Mouse (Mus musculus): ENCODE data around the gene Klc2. TPM values are rescaled to one million over a fixed set of nuclear protein-coding genes. Genes with fewer than 3 reads are reported as not detected.
A peak's percentile ranks its signal among the peaks of the same experiment; 100 is the strongest.

The Klc2 gene
- polyA plus RNA-seq, 1 experiment from 2014 or later = 28.1 TPM

GRCm38 (mm10) chr19:5062041-5062440 is 56.3 kb downstream of the Klc2 start:
- ATAC-seq (ENCODE audit: insufficient number of reproducible peaks, insufficient read depth, low FRiP score, low TSS enrichment, low read depth) = no peak

DNA sequence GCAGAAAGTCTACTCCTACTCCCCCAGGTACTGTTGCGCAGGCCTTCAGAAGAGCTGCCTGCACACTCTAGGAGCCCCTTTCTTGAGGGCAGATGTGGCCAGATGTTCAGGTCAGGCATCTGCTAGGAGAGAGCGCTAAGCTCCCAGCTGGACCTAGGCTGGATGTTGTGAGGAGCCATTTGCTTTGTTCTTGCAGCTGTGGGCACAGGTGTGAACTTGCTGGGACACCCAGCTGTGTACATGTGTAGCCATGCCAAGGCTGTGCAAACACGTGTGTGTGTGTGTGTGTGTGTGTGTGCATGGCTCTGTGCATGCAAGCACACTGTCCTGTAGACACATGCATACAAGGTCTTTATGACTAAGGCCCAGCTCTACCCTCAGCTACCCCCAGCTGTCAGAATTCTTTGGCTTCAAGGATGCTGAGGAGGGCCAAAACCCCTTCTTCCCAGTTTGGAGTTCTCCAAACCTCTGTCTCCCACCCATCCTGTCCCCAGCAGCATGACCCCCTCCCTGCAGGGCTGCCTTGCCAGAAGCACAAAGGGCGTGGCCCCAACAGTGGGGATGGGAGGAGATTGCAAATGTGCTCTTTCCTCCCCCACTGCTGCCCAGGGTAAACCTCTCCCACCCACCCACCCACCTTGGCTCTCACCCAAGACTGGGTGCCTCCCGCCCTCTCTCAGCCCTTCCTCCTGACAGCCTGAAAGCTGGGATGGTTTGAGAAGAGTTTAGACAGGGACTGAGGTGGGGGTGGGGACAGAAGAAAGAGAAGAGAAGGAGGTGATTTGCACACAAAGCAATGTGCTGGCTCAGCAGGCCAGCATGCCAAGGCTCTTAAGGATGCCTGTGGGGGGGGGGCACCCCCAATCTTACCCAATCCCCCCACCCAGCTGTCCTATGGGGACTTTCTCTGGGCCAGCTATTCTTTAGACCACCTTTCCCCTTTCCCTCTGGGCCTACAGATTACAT is 57.7 kb downstream of the Klc2 start:
- H3K4me1 ChIP-seq (replicated peaks) = peaks cover 59% of the 10 kb centered on the region
- no peak for ATAC-seq (ENCODE audit: insufficient number of reproducible peaks, insufficient read depth, low FRiP score, low TSS enrichment, low read depth)

More at GRCm38 (mm10) chr19:5062041-5062440, 56.3 kb downstream of the Klc2 start:
- Histone ChIP-seq H3K27me3 (no peaks in the 10 kb centered on the region), H3K27ac (no peak overlapping the region), H3K36me3 (no peaks in the 10 kb centered on the region), H3K4me1 (replicated peaks) (peaks cover 54% of the 10 kb centered on the region), H3K9ac (replicated peaks) (no peak overlapping the region), H3K9me3 (no peaks in the 10 kb centered on the region), H3K4me2 (no peak overlapping the region), H3K4me3 (replicated peaks) (no peak overlapping the region)
- 81% methylated on average over 5 of the region's 5 CpGs for whole genome bisulfite sequencing

DNA sequence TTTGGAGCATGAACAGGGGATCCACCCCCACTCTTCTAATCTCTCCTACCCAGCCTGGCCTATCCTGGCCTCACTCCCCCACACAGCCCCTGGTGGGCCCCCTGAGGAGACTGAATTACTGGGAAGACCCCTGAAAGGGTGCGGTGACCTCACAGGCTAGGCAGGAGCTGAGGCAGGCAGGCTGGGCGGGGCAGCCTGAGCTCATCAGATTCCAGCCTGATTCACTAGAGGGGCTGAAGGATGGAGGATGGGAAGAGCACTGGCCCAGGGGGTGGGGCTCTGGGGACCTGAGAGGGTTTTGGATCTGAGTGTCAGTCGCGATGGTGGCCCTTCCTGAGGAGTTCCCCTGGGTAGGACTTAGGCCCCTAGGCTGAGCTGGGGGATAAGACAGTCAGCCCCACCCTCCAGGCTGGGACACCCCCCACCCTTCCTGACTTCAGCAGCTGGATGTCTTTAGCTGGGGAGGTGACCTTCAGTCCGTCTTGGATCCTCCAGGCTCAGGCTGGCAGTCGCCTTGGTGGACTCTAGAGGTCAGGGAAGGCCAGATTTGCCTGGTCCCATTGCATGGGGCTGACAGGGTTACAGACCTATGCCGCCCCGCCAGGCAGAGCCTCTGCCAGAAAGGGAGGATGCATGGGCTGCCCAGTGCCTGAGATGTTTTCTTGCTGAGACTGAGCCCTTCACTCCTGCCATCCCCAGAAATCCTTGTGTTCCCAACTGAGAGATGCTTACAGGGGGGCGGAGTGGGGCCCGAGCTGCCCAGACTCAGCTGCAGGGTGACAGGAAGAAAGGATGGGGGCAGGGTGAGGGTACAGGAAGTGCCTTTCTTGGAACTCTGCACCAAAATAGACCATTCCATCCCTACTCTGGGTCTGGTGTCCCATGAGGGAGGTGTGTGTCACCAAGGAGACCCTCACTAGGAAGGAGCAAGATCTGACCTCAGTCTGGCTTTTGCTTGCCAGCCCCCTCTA is 59.3 kb downstream of the Klc2 start:
- Histone ChIP-seq H3K4me3 (replicated peaks) (no peak overlapping the region), H3K36me3 (no peaks in the 10 kb centered on the region), H3K9ac (replicated peaks) (0 out of 2 replicates have a peak overlapping the region, but pooled peaks have one; percentile 40), H3K27ac (peak overlapping the region; percentile 45), H3K9me3 (no peaks in the 10 kb centered on the region), H3K27me3 (peaks cover under 1% of the 10 kb centered on the region), H3K4me1 (replicated peaks) (peaks cover 47% of the 10 kb centered on the region), H3K4me2 (no peak overlapping the region)
- 15% methylated on average over 10 of the region's 10 CpGs for WGBS
- 0 out of 2 replicates have a peak, but pooled peaks have one; percentile 27 for ATAC-seq (ENCODE audit: insufficient number of reproducible peaks, insufficient read depth, low FRiP score, low TSS enrichment, low read depth)

More for the DNA sequence above, 57.7 kb downstream of the Klc2 start:
- Histone ChIP-seq H3K27ac (peak overlapping the region; percentile 70; the same call in 1 of the 2 replicates), H3K9ac (replicated peaks) (no peak overlapping the region), H3K27me3 (no peaks in the 10 kb centered on the region), H3K9me3 (no peaks in the 10 kb centered on the region), H3K4me2 (no peak overlapping the region), H3K36me3 (no peaks in the 10 kb centered on the region), H3K4me3 (replicated peaks) (no peak overlapping the region)
- WGBS = 29% methylated on average over 5 of the region's 5 CpGs

DNA sequence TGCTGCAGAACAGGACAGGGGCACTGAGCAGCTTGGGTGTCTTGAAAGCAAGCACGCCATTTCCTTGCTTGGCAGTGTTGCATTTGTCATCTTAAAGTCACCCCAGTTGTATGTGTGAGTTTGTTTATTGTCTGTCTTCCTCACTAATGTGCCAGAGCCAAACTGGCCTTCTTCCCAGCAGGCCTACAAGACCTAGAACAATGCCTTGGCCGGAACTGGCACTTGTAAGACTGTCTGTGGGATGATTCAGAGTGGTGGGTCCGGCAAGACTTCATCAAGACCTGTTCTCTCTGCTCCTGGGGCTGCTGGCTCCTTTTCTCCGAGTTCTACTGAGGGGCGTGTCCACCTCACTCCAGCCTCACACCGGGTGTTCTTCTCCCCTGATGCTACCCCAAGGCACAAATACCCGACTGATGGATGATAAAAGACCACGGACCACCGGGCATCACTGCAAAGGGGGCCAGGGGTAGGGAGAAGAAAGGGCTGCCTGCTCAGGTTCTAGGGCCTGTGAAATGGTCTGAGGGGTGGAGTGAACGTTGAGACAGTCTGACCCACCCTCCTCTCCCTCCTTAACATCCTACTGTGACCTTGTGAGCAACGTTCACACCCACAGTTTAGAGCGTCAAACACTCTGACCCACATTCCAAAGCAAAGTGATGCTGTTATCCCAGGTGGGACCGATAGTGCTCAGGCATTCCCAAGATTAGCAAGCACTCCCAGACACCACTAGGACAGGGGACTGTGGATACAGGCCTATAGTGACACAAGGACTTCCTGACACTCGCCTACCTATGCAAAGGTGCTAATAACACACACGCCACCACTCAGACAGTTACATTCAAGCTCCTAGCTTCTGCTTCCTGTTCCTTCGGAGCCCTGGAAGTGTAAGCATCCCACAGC is 60.2 kb downstream of the Klc2 start:
- ATAC-seq (ENCODE audit: insufficient number of reproducible peaks, insufficient read depth, low FRiP score, low TSS enrichment, low read depth) = no peak
- Histone ChIP-seq H3K27me3 (peaks cover 10% of the 10 kb centered on the region), H3K4me1 (replicated peaks) (peaks cover 47% of the 10 kb centered on the region), H3K4me3 (replicated peaks) (no peak overlapping the region), H3K9ac (replicated peaks) (peak overlapping the region; percentile 40; the same call in 1 of the 2 replicates), H3K27ac (no peak overlapping the region), H3K4me2 (no peak overlapping the region), H3K36me3 (no peaks in the 10 kb centered on the region), H3K9me3 (no peaks in the 10 kb centered on the region)
- WGBS = 26% methylated on average over 16 of the region's 16 CpGs

Other genes starting within 250 kb of the Klc2 start
- gene Actn3, start 240.7 kb downstream of the Klc2 start, polyA plus RNA-seq (2016; fragmentation: Nextera tagmentation; extraction: Ambion mirVana) = 9.0 and 9.1 TPM in 2 replicates
- 9.5 and 10.7 TPM in 2 replicates for gene Zdhhc24, start 239.9 kb downstream of the Klc2 start, polyA plus RNA-seq (2016; fragmentation: Nextera tagmentation; extraction: Ambion mirVana)
- gene Bbs1, start 211.9 kb downstream of the Klc2 start, polyA plus RNA-seq (2016; fragmentation: Nextera tagmentation; extraction: Ambion mirVana) = 5.1 and 6.5 TPM in 2 replicates
- gene Dpp3, start 190.3 kb downstream of the Klc2 start, polyA plus RNA-seq (2016; fragmentation: Nextera tagmentation; extraction: Ambion mirVana) = 148 and 152 TPM in 2 replicates
- gene Peli3, start 175.4 kb downstream of the Klc2 start, polyA plus RNA-seq (2016; fragmentation: Nextera tagmentation; extraction: Ambion mirVana) = 3.4 and 4.5 TPM in 2 replicates
- 153 and 154 TPM in 2 replicates for gene Mrpl11, start 156.4 kb downstream of the Klc2 start, polyA plus RNA-seq (2016; fragmentation: Nextera tagmentation; extraction: Ambion mirVana)
- not detected in 2 replicates for gene Npas4, start 128.2 kb downstream of the Klc2 start, polyA plus RNA-seq (2016; fragmentation: Nextera tagmentation; extraction: Ambion mirVana)
- 4.9 and 5.7 TPM in 2 replicates for gene Slc29a2, start 94.7 kb downstream of the Klc2 start, polyA plus RNA-seq (2016; fragmentation: Nextera tagmentation; extraction: Ambion mirVana)
- gene B4gat1, start 79.7 kb downstream of the Klc2 start, polyA plus RNA-seq (2016; fragmentation: Nextera tagmentation; extraction: Ambion mirVana) = 42.3 and 44.8 TPM in 2 replicates
- gene AC124502.3, start 79.7 kb downstream of the Klc2 start, polyA plus RNA-seq (2016; fragmentation: Nextera tagmentation; extraction: Ambion mirVana) = 2.4 and 4.1 TPM in 2 replicates
- 48.3 and 49.5 TPM in 2 replicates for gene Brms1, start 77.2 kb downstream of the Klc2 start, polyA plus RNA-seq (2016; fragmentation: Nextera tagmentation; extraction: Ambion mirVana)
- 2.4 and 2.5 TPM in 2 replicates for gene Rin1, start 68.1 kb downstream of the Klc2 start, polyA plus RNA-seq (2016; fragmentation: Nextera tagmentation; extraction: Ambion mirVana)
- gene Cd248, start 50.5 kb downstream of the Klc2 start, polyA plus RNA-seq (2016; fragmentation: Nextera tagmentation; extraction: Ambion mirVana) = 30.6 and 38.1 TPM in 2 replicates
- 2.3 and 2.8 TPM in 2 replicates for gene Tmem151a, start 33.0 kb downstream of the Klc2 start, polyA plus RNA-seq (2016; fragmentation: Nextera tagmentation; extraction: Ambion mirVana)
- 60.7 and 69.4 TPM in 2 replicates for gene Yif1a, start 30.0 kb downstream of the Klc2 start, polyA plus RNA-seq (2016; fragmentation: Nextera tagmentation; extraction: Ambion mirVana)
- 43.0 and 46.3 TPM in 2 replicates for gene Cnih2, start 20.0 kb downstream of the Klc2 start, polyA plus RNA-seq (2016; fragmentation: Nextera tagmentation; extraction: Ambion mirVana)
- gene Rab1b, start 11.5 kb downstream of the Klc2 start, polyA plus RNA-seq (2016; fragmentation: Nextera tagmentation; extraction: Ambion mirVana) = 237 and 239 TPM in 2 replicates
- gene Pacs1, start 154.6 kb upstream of the Klc2 start, polyA plus RNA-seq (2016; fragmentation: Nextera tagmentation; extraction: Ambion mirVana) = 25.9 and 32.2 TPM in 2 replicates
- 380 and 389 TPM in 2 replicates for gene Sf3b2, start 176.9 kb upstream of the Klc2 start, polyA plus RNA-seq (2016; fragmentation: Nextera tagmentation; extraction: Ambion mirVana)
- 6.1 and 6.7 TPM in 2 replicates for gene Gal3st3, start 179.8 kb upstream of the Klc2 start, polyA plus RNA-seq (2016; fragmentation: Nextera tagmentation; extraction: Ambion mirVana)
- gene Catsper1, start 217.2 kb upstream of the Klc2 start, polyA plus RNA-seq (2016; fragmentation: Nextera tagmentation; extraction: Ambion mirVana) = not detected in 2 replicates
- gene Cst6, start 231.0 kb upstream of the Klc2 start, polyA plus RNA-seq (2016; fragmentation: Nextera tagmentation; extraction: Ambion mirVana) = 1.4 and 1.9 TPM in 2 replicates
- gene Eif1ad, start 248.2 kb upstream of the Klc2 start, polyA plus RNA-seq (2016; fragmentation: Nextera tagmentation; extraction: Ambion mirVana) = 68.6 and 73.5 TPM in 2 replicates
- 453 and 465 TPM in 2 replicates for gene Banf1, start 248.6 kb upstream of the Klc2 start, polyA plus RNA-seq (2016; fragmentation: Nextera tagmentation; extraction: Ambion mirVana)